Mouse (Mus musculus): ENCODE data around the gene Wdfy1.
A peak's percentile ranks its signal among the peaks of the same experiment; 100 is the strongest.

Gene Wdfy1

DNA sequence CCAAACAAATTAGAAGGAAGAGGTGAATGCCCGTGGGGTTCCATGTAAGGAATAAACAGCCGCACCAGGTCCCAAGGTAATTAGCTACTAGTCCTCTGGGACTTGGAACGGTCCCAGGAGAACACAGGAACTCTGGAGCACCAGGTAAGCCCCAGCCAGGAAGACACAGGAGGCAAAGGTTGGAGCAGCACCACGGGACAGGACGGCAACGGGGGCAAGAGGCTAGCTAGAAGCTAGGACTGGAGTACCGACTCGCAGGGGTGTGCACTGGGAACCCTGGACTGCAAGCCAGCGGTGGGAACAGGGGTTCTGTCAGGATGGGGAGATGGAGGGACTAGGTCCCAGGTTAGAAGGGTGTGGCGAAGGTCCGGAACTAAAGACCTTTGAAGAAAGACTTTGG lies 15.3 kb downstream of the Wdfy1 start:
- DNase-seq = no peak

DNA sequence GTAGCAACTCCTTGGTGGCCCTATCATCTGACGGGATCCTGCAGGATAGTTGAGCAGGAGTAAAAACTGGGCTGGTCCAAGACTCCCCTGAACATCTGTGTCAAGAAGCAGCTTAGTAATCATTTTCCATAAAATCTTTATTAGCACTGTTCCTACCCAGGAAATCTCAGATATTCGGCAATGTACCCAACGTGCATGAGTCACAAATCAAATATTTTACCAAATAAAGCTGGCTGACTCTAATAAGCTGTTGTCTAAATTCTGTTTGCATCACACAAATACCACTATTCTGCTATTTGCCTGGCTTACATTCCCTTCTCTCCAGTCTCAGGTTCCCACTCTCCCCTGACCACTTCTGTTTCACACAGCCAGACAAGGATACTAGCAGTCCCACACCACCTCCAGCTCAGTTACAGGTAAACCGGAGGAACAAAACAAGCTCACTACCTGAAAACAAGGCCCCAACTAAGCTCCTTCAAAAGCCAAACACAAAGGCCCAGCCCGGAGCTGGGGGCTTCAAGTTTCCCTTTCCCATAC lies 16.4 kb downstream of the Wdfy1 start:
- no peak for DNase-seq

DNA sequence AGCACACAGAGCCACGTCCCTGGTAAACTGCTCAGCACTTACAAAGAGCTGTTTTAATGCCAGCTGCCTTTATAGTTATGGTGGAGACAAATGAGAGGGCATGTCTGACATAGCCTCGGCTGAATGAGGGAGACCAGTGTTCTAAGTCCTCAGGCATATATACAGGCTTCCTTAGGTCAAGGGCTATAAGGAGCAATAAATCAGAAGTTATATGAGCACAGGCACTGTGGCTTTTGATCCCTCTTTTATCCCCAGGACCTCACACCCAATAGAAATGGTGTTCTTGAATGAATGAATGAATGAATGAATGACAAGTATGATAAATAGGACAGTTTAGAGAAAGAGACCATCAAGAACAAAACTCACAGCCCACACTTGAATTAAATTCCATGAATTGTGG lies 16.9 kb downstream of the Wdfy1 start:
- no peak for DNase-seq

DNA sequence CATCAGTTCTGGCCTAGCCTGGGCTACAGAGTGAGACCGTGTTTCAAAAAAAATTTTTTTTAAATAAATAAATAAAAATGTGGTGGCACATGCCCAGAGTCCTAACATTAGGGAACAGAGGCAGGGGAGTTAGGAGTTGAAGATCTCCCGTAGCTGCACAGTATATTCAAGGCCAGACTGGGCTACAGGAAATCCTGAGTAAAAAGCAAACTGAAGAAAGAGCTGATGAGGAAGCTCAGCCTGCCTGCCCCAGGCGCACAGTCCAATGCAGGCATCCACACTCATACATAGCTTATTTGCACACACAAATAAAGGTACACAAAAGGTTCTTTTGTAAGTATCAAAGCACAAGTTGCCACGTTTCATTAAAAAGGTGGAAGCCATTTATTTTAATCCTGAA lies 18.3 kb downstream of the Wdfy1 start:
- no peak for DNase-seq

DNA sequence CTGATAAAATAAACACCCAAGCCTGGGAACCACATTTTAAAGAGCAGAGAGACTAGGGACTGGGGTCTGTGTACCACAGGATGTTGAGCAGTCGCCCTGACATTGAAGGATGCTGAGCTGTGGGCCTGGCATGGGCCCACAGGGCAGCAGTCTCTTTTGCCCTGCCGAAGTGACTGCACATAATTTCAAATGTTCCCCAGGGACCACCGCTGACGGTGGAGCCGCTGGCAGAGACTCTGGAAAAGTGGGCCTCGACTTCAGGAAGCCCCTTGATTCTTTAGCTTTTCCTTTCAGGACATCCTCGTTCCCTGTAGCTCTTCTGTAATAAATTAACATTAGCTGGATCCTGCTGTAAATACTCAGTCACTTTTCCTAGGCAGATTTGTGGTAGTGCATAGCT lies 18.8 kb downstream of the Wdfy1 start:
- no peak for DNase-seq

DNA sequence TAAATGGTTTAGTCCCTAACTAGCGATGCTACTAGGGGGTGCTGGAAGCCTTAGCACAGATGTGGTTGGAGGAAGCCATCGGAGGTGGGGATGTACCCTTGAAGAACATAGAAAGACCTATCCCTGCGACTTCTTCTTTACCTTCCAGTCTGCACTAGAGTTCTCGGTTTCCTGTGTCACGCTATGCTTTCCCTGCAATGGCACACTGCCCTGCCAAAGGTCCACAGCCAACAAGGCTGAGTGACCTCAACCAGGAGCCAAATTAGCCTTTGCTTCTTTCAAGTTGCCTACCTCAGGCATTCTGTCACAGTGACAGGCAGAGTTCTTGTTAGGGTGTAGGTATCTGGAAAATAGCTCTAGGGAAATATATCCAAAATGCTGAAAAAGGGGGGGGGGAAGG lies 19.5 kb downstream of the Wdfy1 start:
- no peak for DNase-seq

DNA sequence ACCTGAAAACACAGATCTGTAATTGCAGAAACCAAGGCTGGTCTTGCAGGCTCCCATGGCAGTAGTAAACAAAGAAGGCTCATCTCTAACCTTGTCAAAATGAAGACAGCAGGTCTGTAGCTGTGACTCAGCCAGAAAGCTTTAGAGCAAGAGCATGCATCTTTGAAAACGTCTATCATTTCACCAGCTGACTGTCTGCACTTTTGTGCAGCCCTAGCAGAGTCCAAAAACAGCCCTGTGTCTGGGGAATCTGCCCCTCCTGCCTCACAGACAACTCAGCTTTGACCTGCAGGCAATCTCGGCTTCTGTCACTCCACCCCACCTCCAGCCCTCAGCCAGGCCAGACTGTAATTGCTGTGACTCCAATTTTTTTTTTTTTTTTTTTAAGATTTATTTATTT lies 20.6 kb downstream of the Wdfy1 start:
- DNase-seq = no peak

DNA sequence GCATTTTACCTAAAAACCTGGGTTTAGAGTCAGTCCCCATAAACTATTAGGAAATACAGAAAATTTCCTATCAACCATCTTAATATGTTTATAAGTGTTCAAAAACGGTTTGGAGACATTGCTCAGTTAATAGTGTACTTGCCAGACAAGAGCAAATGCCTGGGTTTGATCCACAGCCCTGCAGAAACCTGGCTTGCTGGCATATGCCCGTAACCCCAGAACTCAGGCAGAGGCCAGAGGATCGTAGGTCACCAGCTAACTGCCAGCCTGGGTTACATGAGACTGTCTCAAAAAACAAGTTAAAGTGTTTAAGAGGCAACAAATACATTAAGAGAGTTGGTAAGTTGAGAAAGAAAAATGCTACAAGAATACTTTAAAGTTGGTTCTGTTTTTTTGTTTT lies 21.0 kb downstream of the Wdfy1 start:
- no peak for DNase-seq

DNA sequence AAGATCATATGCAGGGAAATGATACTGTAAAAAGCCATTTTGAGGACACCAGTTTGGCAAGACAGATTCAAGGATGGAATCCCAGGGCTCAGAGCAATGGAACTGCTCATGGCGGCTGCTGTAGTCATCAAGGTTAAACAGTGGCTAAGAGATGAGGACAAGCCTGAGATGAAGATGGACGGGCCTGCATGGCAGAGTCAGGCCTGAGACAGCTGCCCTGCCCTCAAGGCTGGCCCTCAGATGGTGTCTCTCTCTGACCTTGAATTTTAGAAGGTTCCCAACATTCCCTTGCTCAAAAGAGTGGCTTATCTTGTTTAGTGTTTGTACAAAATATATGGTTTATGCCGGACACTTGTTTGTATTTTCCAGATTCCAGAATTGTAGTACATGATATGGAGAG lies 22.5 kb downstream of the Wdfy1 start:
- no peak for DNase-seq

DNA sequence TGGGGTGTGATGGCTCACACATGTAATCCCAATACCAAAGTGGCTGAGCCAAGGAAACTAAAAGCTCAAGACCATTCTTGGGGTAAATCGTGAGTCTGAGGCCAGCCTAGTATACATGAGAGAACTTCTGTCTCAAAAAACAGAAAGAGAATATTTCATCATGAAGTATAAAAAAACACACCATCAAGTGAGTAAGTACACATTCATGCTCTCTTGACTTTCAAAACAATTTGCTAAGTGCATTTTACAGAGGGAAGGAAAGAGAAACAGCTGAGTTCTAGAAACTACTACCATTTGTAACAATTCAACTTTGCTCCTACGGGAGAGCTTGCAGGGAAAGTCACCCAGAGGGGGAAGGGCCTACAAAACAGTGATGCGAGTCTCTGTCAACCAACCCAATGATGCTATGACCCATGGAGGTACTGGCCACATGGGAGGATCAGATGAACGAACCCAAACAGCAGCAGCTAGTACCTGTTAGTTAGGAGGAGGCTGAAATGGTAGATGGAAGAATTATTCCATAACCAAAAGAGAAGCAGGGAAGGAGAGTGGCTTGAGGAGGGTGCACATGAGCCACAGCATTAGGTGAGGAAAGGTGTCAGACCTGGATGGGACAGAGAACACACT lies 23.1 kb downstream of the Wdfy1 start:
- no peak for DNase-seq

DNA sequence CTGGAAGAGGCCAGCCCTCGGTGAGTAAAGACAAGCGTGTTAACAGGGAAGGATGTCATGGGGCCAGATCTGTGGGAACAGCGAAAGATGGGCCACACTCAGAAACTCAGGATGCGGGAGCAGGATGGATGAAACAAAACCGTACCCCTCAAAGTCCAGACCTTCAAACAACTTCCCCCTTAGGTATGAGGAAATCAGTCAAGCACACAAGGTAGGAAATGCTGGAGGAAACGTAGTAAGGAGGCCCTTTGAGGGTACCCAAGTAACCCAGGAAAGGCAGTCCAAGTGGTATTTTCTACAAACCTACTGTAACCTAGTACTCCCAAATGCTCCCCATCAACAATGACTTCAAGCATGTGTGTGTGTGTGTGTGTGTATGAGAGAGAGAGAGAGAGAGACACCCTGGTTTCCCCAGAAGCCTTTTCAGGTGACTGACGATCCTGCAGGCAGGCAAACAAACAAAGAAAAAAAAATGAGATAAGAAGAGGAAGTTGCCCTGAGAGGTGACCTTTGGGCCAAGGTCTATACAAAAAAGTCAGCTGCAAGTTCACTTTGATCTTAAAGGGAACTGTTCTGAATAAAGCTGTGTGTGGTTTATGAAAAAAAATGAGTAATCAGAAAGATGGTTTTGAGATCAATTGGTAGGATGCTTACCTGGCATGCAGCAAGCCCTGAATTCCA lies 23.8 kb downstream of the Wdfy1 start:
- DNase-seq = peak in 1 of 2 experiments; percentile 24

DNA sequence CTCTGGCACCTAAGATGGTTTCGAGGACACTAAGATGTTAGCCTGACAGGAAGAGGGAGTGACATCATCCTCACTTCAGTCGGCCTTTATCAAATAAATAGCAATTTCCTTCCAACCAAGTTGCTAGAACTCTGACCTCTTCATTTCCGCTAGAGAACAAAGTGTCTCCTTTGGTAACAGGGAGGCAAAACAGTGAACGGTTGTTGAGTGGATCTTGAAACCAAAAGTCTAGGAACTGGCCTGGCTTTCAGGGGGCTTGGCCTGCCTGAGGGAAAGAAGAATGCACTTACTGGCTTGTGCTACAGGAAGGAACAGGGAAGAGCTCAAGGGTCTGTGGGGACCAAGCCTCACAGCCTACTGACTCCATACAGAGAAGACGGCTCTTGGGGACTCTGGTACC lies 24.8 kb downstream of the Wdfy1 start:
- no peak for DNase-seq

DNA sequence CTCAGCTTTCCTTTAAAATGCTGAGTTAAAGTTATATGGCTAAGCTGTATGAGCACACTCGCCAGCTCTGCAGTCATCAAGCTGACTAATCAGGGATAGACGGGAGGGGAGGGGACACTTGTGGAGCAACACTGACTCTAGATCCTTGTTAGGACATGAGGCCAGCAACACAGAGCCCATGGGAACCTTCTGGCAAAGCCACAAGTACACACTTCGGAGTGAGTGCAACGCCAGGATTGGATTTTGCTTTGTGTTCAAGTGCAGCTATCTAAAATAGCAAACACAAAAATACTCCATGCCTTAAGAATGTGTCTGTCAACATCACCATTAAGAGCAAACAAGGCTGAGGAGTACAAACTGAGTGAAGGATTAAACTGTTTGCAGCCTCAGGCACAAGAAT lies 29.9 kb downstream of the Wdfy1 start:
- DNase-seq = no peak

DNA sequence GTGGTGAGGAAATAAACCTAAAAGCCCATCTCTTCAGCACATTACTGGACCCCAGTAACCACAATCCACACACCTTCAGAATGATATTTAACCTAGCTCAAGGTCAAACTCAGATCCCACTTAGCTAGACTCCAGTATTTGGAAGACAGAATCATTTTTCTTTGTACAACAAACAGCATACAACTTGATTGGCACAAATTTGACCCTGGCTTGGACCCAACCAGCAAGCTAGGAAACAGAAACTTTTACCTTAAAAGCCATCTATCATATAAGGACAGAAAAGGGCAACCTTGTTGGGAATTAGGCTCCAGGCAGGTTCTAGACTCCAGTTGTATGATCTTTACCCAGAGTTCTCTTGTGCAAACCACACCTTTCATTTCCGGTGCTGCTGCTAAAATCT lies 32.6 kb downstream of the Wdfy1 start:
- no peak for DNase-seq

DNA sequence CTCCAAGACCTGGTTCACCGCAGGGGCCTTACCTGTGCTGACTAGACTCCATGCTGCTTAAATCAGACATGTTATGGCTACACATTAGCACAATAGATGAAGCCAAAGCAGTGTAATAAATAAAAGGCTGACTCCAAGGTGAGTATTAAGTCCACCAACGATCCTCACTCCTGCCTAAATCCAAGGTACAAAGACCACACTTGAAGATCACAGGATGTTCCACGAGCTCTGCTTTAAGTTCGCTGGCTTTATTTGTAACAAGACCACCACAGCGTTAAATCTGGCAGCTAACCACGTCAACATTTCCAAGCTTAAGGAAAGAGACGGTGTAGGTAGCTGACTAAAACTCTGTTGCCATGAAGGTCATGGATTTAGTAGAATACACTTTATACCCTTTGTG lies 33.0 kb downstream of the Wdfy1 start:
- no peak for DNase-seq

DNA sequence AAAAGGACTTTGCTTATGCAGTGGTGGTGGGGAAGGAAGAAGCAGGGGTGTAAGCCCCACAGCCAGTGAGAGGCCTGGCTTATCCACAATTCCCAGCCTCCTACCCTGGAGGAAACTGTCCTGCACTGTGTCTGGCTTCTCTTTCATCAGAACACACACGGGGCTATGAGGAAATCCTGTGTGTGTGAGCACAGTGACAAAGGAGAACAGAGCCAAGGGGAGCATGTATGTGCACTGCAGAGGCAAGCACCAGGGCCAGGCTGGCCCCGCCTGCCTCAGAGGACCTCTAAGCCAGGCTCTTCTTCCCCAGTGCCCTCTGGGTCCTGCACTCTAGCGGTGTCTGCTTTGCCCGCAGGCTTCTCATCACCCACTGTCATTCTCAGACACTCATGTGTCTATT lies 34.9 kb downstream of the Wdfy1 start:
- no peak for DNase-seq

DNA sequence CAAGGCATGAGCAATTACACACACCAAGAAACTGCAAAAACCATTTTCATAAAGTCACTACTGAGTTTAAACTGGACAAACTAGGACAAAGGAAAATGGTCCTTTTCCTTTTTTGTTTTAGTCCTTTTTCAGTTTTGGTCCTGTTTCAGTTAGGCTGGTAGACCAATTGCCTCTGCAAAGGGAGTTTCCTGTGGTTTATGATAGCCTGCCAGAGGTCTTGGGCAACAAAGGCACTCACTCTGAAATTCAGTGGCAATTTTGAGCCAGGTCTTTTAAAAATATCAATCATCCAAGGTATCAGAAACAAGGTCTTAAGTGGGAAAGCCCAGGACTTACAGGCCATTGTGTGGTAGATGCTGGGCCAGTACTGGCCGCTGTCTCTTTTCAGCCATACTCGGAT lies 36.2 kb downstream of the Wdfy1 start:
- no peak for DNase-seq

DNA sequence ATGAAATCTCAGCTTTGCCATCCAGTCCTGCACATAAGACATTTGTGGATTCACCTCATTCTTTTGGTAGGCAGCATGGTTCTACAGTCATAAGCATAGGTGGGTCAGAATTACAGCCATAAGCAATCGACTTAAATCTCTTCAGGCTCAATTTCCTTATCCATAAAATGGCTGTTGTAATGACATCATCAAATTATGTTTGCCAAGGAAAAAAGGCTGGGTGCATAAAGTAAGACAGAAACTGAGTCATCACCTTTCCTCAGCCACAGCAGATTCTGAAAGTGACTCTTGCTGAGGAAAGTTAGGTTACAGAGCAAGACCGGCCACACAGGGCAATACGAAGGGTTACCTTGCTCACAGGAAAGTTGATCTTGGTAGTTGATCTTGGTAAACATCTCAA lies 39.5 kb downstream of the Wdfy1 start:
- no peak for DNase-seq

DNA sequence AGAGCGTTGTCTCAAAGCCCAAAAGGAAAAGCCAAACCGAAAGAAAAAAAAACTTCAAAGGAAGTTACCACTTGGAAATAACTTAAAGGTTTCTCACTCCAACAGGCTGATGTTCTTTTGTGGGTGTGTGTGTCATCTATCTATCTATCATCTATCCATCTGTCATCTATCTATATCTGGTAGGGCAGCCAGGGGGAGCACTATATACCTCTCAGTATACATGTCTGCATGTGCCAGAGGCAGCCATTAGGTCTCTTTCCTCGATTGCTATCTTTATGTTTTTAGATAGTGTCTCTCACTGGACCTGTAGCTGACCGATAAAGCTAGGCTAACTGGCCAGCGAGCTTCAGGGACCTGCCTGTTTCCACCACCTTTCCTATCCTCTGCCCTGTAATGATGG lies 41.1 kb downstream of the Wdfy1 start:
- DNase-seq = no peak

DNA sequence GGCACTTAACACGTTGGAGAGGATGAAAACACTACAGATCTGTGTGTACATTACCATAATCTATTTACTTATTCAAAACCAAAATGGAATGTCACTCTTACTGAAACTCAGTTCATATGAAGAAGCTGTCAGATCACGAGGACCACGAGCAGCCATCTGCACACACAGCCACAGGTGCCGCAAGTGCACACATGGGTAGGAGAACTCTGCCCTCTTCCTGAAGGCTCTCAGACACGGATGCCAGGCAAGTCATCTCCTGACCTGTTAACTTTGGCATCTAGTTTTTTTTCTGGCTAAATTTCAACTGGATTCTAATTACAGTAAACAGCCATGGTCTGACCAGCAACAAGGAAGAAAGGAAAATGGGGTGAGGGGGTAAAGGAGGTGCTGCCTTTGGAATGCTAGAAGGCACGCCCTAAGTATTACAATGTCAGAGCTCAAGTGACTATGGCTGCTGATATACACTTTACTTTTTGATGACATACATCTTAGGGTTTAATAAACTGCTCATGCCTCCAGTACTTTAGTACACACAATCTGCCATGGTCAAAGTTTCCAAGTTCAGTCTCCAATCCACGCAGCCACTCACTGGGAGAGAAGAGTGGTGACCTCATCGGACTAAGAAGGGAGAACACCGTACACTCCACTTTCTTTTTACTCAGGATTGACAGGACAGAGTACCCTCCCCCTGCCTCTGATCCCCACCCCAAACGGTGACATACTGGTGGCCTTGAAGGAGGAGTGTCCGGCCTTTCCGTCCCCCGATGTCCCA lies 61.6 kb downstream of the Wdfy1 start:
- no peak for DNase-seq

DNA sequence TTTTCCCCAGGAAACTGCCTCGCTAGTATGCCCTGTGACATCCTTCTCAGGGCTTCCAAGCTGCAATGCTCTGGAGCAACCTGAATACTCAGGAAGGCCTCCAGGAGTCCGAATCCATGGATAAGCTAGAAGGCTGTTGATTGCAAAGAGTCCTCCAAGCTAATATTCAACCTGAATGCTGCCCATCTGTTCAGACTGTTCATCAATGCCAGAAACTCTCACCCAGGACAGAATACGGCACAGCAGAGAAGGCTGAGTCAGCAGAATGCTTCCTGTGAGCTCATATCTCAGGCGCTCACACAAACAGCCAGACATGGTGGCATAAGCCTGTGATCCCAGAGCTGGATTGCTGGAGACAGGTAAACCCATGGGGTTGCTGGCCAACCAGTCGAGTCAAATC lies 62.9 kb downstream of the Wdfy1 start:
- DNase-seq = no peak

DNA sequence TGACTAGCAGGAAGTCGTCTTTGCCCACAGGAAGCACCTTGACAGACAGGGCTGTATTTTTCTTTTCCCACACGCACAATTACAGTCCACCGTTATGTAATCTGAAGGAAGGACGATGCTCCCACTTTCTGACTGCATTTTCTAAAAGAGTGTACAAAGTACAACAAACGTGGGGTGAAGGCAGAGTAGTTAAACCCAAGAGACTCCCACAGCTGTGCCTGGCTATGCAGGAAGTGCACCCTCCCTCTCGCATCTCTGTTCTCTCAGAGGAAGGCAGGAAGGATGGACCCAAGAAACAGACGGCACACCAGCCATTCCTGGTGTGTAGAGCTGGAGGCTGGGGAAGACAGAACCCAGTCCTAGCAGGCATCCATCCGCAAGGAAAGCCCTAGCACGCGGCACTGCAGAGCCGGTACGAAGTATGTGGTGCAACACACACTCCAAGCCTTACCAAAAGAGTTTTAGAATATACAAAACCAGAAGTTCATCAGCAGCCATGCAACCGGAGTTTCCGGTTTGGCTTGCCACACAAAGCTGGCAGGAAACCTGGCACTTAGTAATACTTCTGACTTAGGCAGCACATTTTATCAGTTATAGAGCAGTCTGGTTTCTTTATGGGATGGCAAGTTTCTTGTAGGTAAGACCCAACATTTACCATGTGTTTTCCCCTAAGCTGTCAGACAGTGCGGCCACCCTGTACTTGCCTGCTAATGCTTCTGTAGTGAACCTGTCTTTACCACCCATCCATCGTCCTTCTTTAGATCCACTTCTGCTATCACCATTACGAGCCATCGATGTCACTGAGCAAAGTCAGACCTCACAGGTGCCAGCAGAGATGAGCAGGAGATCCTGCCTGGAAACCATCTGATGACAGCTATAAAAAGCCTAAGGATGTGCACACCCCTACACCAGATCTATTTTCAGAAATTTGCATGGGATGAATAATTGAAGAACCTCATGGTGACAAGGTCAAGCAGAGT lies 64.5 kb downstream of the Wdfy1 start:
- peak in 1 of 2 experiments; percentile 19 for DNase-seq

DNA sequence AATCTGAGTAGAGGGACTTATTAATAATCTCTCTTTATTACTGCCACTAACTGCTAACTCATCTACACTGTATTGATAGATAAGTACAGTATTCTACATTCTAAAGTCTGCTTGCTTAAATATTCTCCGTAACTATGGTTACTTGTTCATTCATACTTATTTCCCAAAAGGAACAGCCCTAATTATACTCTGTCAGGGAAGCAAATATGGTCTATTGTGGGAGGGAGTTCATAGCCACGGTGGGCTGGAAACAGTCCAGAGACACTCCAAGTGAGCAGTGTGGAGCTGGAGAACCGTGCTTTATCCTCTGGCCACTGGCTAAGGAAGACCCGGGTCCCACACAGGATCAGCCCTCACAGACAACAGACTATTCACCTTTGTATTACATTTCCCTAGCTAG lies 65.3 kb downstream of the Wdfy1 start:
- no peak for DNase-seq
